Mouse (Mus musculus) embryonic facial prominence, embryonic 14.5 days (tissue): ENCODE results near the gene Baz1a. TPM values are rescaled to one million over a fixed set of nuclear protein-coding genes. Genes with fewer than 3 reads are reported as not detected.
A peak's percentile ranks its signal among the peaks of the same experiment; 100 is the strongest.
"Not testable (repeated sequence)": the region's sequence is repeated elsewhere in the genome, so short reads cannot be mapped to it uniquely, and the experiment has no call there.

ENCODE experiments used
- ATAC-seq: fragments of 200-750 bp; cut with Nextera tagmentation; 2 replicates; pipeline ENCODE4 v1.8.0; 2017; ENCODE audit warnings: low read depth, moderate number of reproducible peaks, moderate TSS enrichment
- DNase-seq: peaks from one replicate; pipeline ENCODE4 v3.0.0-alpha.2; 2015; ENCODE audit warnings: low spot score
- H3K27ac ChIP-seq: fragments of 300-500 bp; sonication (generic); replicated peaks from 2 replicates; pipeline ENCODE4 v1.5.1; 2014; ENCODE audit warnings: low read depth, mild to moderate bottlenecking, low read length, moderate library complexity
- H3K27me3 ChIP-seq: fragments of 300-500 bp; sonication (generic); replicated peaks from 2 replicates; pipeline ENCODE4 v1.6.1; 2014; ENCODE audit warnings: low read length; ENCODE audit not compliant: control insufficient read depth, insufficient read depth
- H3K36me3 ChIP-seq: fragments of 300-500 bp; sonication (generic); 2 replicates; pipeline ENCODE4 v1.6.1; 2014; ENCODE audit warnings: low read length, mixed read lengths; ENCODE audit not compliant: control insufficient read depth, insufficient read depth
- H3K4me1 ChIP-seq: fragments of 300-500 bp; sonication (generic); 2 replicates; pipeline ENCODE4 v1.6.1; 2014; ENCODE audit warnings: antibody characterized with exemption, low read length; ENCODE audit not compliant: control insufficient read depth, insufficient read depth
- H3K4me2 ChIP-seq: fragments of 300-500 bp; sonication (generic); 2 replicates; pipeline ENCODE4 v1.6.1; 2014; ENCODE audit warnings: low read depth, mild to moderate bottlenecking, low read length, moderate library complexity, mixed read lengths
- H3K4me3 ChIP-seq: fragments of 300-500 bp; sonication (generic); 2 replicates; pipeline ENCODE4 v1.5.1; 2014; ENCODE audit warnings: low read depth, mild to moderate bottlenecking, low read length
- H3K9ac ChIP-seq: fragments of 300-500 bp; sonication (generic); 2 replicates; pipeline ENCODE4 v1.6.1; 2014; ENCODE audit warnings: low read depth, mild to moderate bottlenecking, low read length, moderate library complexity, mixed read lengths
- H3K9me3 ChIP-seq: fragments of 300-500 bp; sonication (generic); 2 replicates; pipeline ENCODE4 v1.6.1; 2016; ENCODE audit warnings: low read length; ENCODE audit not compliant: control insufficient read depth
- WGBS: fragments of 180-500 bp; shearing (Covaris S2); extraction: QIAGEN DNeasy Blood & Tissue Kit; methylation state at CpG from one replicate; pipeline ENCODE4 v1.1.7; 2014; 5-methylcytosine and 5-hydroxymethylcytosine counted together
- polyA plus RNA-seq: library from polyadenylated mRNA; unstranded; fragments of >200 nt; fragmentation: Nextera tagmentation; extraction: Ambion mirVana; gene quantifications from 2 replicates; pipeline ENCODE4 v1.2.1, GENCODE M21; 2014

Gene Baz1a
- polyA plus RNA-seq, 1 experiment from 2014 or later, result 19.2 TPM

- H3K9me3 ChIP-seq, H3K27ac ChIP-seq, ATAC-seq, H3K4me1 ChIP-seq, H3K4me3 ChIP-seq, H3K9ac ChIP-seq, DNase-seq, H3K4me2 ChIP-seq, H3K27me3 ChIP-seq: not testable (repeated sequence)
- 0 out of 2 replicates have a peak, but pooled peaks cover 11% of the 10 kb centered on the region for H3K36me3 ChIP-seq
- WGBS, result 92% methylated on average over 5 of the region's 5 CpGs
Measured at GRCm38 (mm10) chr12:54937581-54938343, 76.4 kb downstream of the Baz1a start.

- Histone ChIP-seq H3K4me3 (no peak overlapping the region), H3K27me3 (no peaks in the 10 kb centered on the region), H3K36me3 (peaks cover 72% of the 10 kb centered on the region), H3K27ac (no peak overlapping the region), H3K4me1 (no peaks in the 10 kb centered on the region), H3K9me3 (0 out of 2 replicates have a peak, but pooled peaks cover 4% of the 10 kb centered on the region), H3K9ac (no peak overlapping the region), H3K4me2 (no peak overlapping the region)
- no peak for DNase-seq
- no peak for ATAC-seq
- WGBS, result 81% methylated on average over 3 of the region's 3 CpGs
Measured at GRCm38 (mm10) chr12:54910387-54910786, 103.8 kb downstream of the Baz1a start.

- 31% methylated on average over 1 of the region's 2 CpGs for WGBS
- not testable (repeated sequence) for H3K27me3 ChIP-seq, H3K4me3 ChIP-seq, DNase-seq, H3K9ac ChIP-seq, H3K4me2 ChIP-seq, H3K27ac ChIP-seq, H3K9me3 ChIP-seq, ATAC-seq, H3K4me1 ChIP-seq
- peaks cover 29% of the 10 kb centered on the region; the same call in 1 of the 2 replicates for H3K36me3 ChIP-seq
Measured at GRCm38 (mm10) chr12:54892559-54892958, 121.6 kb downstream of the Baz1a start.

- Histone ChIP-seq H3K36me3 (0 out of 2 replicates have a peak, but pooled peaks cover 13% of the 10 kb centered on the region), H3K4me3 (no peak overlapping the region), H3K9me3 (no peaks in the 10 kb centered on the region), H3K27me3 (no peaks in the 10 kb centered on the region), H3K4me1 (no peaks in the 10 kb centered on the region), H3K9ac (no peak overlapping the region), H3K4me2 (no peak overlapping the region), H3K27ac (no peak overlapping the region)
- ATAC-seq (no peak), DNase-seq (no peak)
- WGBS, result 91% methylated on average over 2 of the region's 2 CpGs
Measured at GRCm38 (mm10) chr12:54890426-54890825, 123.7 kb downstream of the Baz1a start.

- no peaks in the 10 kb centered on the region for H3K4me1 ChIP-seq
- H3K9me3 ChIP-seq, result no peaks in the 10 kb centered on the region
- H3K36me3 ChIP-seq, result 0 out of 2 replicates have a peak, but pooled peaks cover 10% of the 10 kb centered on the region
- no peak overlapping the region for H3K4me3 ChIP-seq
- no peak overlapping the region for H3K27ac ChIP-seq
- 61% methylated on average over 4 of the region's 4 CpGs for WGBS
- DNase-seq (peak; percentile 20), ATAC-seq (no peak)
- H3K9ac ChIP-seq, result no peak overlapping the region
- no peaks in the 10 kb centered on the region for H3K27me3 ChIP-seq
- H3K4me2 ChIP-seq, result no peak overlapping the region
Measured at GRCm38 (mm10) chr12:54887580-54888127, 126.5 kb downstream of the Baz1a start.

- peak; percentile 79 for DNase-seq
- Histone ChIP-seq H3K4me2 (no peak overlapping the region), H3K27me3 (no peaks in the 10 kb centered on the region), H3K27ac (no peak overlapping the region), H3K36me3 (no peaks in the 10 kb centered on the region), H3K4me3 (no peak overlapping the region), H3K9me3 (no peaks in the 10 kb centered on the region), H3K9ac (no peak overlapping the region), H3K4me1 (no peaks in the 10 kb centered on the region)
- no peak for ATAC-seq
- WGBS, result 16% methylated on average over 6 of the region's 6 CpGs
Measured at GRCm38 (mm10) chr12:54879630-54880029, 134.5 kb downstream of the Baz1a start.

- Histone ChIP-seq H3K27me3 (no peaks in the 10 kb centered on the region), H3K9ac (no peak overlapping the region), H3K27ac (no peak overlapping the region), H3K36me3 (no peaks in the 10 kb centered on the region), H3K4me3 (no peak overlapping the region), H3K9me3 (no peaks in the 10 kb centered on the region), H3K4me2 (no peak overlapping the region), H3K4me1 (no peaks in the 10 kb centered on the region)
- no peak for ATAC-seq
- 71% methylated on average over 5 of the region's 5 CpGs for WGBS
- no peak for DNase-seq
Measured at GRCm38 (mm10) chr12:54879211-54879610, 134.9 kb downstream of the Baz1a start.

- H3K36me3 ChIP-seq, result no peaks in the 10 kb centered on the region
- H3K4me2 ChIP-seq, result no peak overlapping the region
- no peak overlapping the region for H3K27ac ChIP-seq
- H3K4me1 ChIP-seq, result no peaks in the 10 kb centered on the region
- no peaks in the 10 kb centered on the region for H3K27me3 ChIP-seq
- no peaks in the 10 kb centered on the region for H3K9me3 ChIP-seq
- no peak overlapping the region for H3K9ac ChIP-seq
- no peak overlapping the region for H3K4me3 ChIP-seq
- peak; percentile 44; the same call in 1 of the 2 replicates for ATAC-seq
- peak; percentile 35 for DNase-seq
- 80% methylated on average over 1 of the region's 1 CpGs for WGBS
Measured at GRCm38 (mm10) chr12:54877875-54878274, 136.3 kb downstream of the Baz1a start.
